24 mouse cellular contexts compared by ENCODE assay signal in genomic region chr9:110686472-110686871, GRCm38 (mm10). TPM values are rescaled to one million over a fixed set of nuclear protein-coding genes. Genes with fewer than 3 reads are reported as not detected.
DNase-seq lines count a peak whose midpoint lies in the region; ATAC-seq and TF ChIP-seq lines count a peak whose summit lies in the region.
"Had no signal": no experiment of that assay in that cellular context is flagged by ENCODE, and none has a peak within 500 bp of the region (broad histone marks: within the 10 kb centered on the region; RNA-seq: fewer than 3 reads in every experiment).

No protein-coding gene starts in this region.

- 0 out of 2 replicates have a peak overlapping the region, but pooled peaks have one; percentile 30 for H3K27ac ChIP-seq in heart, embryonic 10.5 days
- no peak overlapping the region for H3K27ac ChIP-seq in heart, adult 2 months
- peak overlapping the region; percentile 92; the same call in 1 of the 2 replicates for H3K27ac ChIP-seq in kidney, embryonic 15.5 days
- no peak overlapping the region for H3K27ac ChIP-seq in neural tube, embryonic 13.5 days (replicated peaks)
- H3K27ac ChIP-seq in neural tube, embryonic 15.5 days (replicated peaks): no peak overlapping the region
- H3K27ac ChIP-seq in stomach, postnatal 0 days (replicated peaks): peak overlapping the region; percentile 98
- H3K27ac ChIP-seq: liver, embryonic 13.5 days; midbrain, embryonic 13.5 days had no signal

- TF ChIP-seq EP300 in heart, adult 2 months (IDR thresholded peaks at IDR 0.05; ENCODE audit: insufficient read depth, low read depth, low read length): no peak
- TF ChIP-seq EP300 in stomach, postnatal 0 days (optimal IDR thresholded peaks at IDR 0.05): no peak

- H3K4me2 ChIP-seq in kidney, embryonic 15.5 days: no peak overlapping the region
- no peak overlapping the region for H3K4me2 ChIP-seq in neural tube, embryonic 13.5 days
- H3K4me2 ChIP-seq in neural tube, embryonic 15.5 days: no peak overlapping the region
- no peak overlapping the region for H3K4me2 ChIP-seq in stomach, postnatal 0 days (replicated peaks; ENCODE audit: low read depth)
- H3K4me2 ChIP-seq: embryonic facial prominence, embryonic 15.5 days; intestine, embryonic 15.5 days; liver, embryonic 13.5 days; lung, embryonic 14.5 days; midbrain, embryonic 13.5 days had no signal

- no peak overlapping the region for H3K9ac ChIP-seq in heart, adult 2 months (ENCODE audit: low read depth, low read length)
- H3K9ac ChIP-seq in kidney, embryonic 15.5 days: no peak overlapping the region
- H3K9ac ChIP-seq in neural tube, embryonic 13.5 days: peak overlapping the region; percentile 22; the same call in 1 of the 2 replicates
- no peak overlapping the region for H3K9ac ChIP-seq in neural tube, embryonic 15.5 days (replicated peaks)
- H3K9ac ChIP-seq in stomach, postnatal 0 days (ENCODE audit: low read length): 0 out of 2 replicates have a peak overlapping the region, but pooled peaks have one; percentile 23
- H3K9ac ChIP-seq: embryonic facial prominence, embryonic 15.5 days; intestine, embryonic 15.5 days; liver, embryonic 13.5 days; lung, embryonic 14.5 days; midbrain, embryonic 13.5 days had no signal

- no peaks in the 10 kb centered on the region for H3K9me3 ChIP-seq in heart, embryonic 10.5 days
- no peaks in the 10 kb centered on the region for H3K9me3 ChIP-seq in kidney, embryonic 15.5 days (replicated peaks)
- no peaks in the 10 kb centered on the region for H3K9me3 ChIP-seq in neural tube, embryonic 13.5 days
- no peaks in the 10 kb centered on the region for H3K9me3 ChIP-seq in neural tube, embryonic 15.5 days (replicated peaks)
- no peaks in the 10 kb centered on the region for H3K9me3 ChIP-seq in stomach, postnatal 0 days (ENCODE audit: control insufficient read depth, low read length)
- H3K9me3 ChIP-seq: embryonic facial prominence, embryonic 15.5 days; hindbrain, embryonic 10.5 days; intestine, embryonic 15.5 days; liver, embryonic 13.5 days; midbrain, embryonic 13.5 days had no signal

- H3K79me2 ChIP-seq in heart, adult 2 months (replicated peaks; ENCODE audit: control insufficient read depth, insufficient read depth, low read length): no peaks in the 10 kb centered on the region; the same call in 1 of the 2 replicates

- H3K36me3 ChIP-seq in heart, embryonic 10.5 days: no peaks in the 10 kb centered on the region
- no peaks in the 10 kb centered on the region; the same call in none of the 2 replicates for H3K36me3 ChIP-seq in heart, adult 2 months (ENCODE audit: control insufficient read depth, insufficient read depth, low read length)
- H3K36me3 ChIP-seq in kidney, embryonic 15.5 days: no peaks in the 10 kb centered on the region
- no peaks in the 10 kb centered on the region for H3K36me3 ChIP-seq in neural tube, embryonic 13.5 days
- no peaks in the 10 kb centered on the region for H3K36me3 ChIP-seq in neural tube, embryonic 15.5 days
- no peaks in the 10 kb centered on the region for H3K36me3 ChIP-seq in stomach, postnatal 0 days (ENCODE audit: control insufficient read depth, insufficient read depth, low read length)
- H3K36me3 ChIP-seq: embryonic facial prominence, embryonic 15.5 days; hindbrain, embryonic 10.5 days; intestine, embryonic 15.5 days; liver, embryonic 13.5 days; midbrain, embryonic 13.5 days had no signal

- no peak for TF ChIP-seq CTCF in heart, adult 2 months (IDR thresholded peaks at IDR 0.05)
- TF ChIP-seq CTCF in stomach, postnatal 0 days (IDR thresholded peaks at IDR 0.05; ENCODE audit: low read depth): no peak

- H3K4me1 ChIP-seq in heart, embryonic 10.5 days: peaks cover 65% of the 10 kb centered on the region
- peaks cover 39% of the 10 kb centered on the region for H3K4me1 ChIP-seq in heart, adult 2 months (ENCODE audit: control insufficient read depth, insufficient read depth, low read length)
- H3K4me1 ChIP-seq in kidney, embryonic 15.5 days: peaks cover 66% of the 10 kb centered on the region
- H3K4me1 ChIP-seq in neural tube, embryonic 13.5 days (replicated peaks): peaks cover 57% of the 10 kb centered on the region
- H3K4me1 ChIP-seq in neural tube, embryonic 15.5 days: peaks cover 35% of the 10 kb centered on the region
- H3K4me1 ChIP-seq in stomach, postnatal 0 days (replicated peaks; ENCODE audit: control insufficient read depth, insufficient read depth): peaks cover 2% of the 10 kb centered on the region

- no peak for TF ChIP-seq POLR2A in heart, adult 2 months (IDR thresholded peaks at IDR 0.05; ENCODE audit: insufficient read depth, low read depth, low read length)

- no peak overlapping the region for H3K4me3 ChIP-seq in heart, embryonic 10.5 days
- H3K4me3 ChIP-seq in heart, adult 2 months: no peak overlapping the region
- H3K4me3 ChIP-seq in kidney, embryonic 15.5 days (replicated peaks): no peak overlapping the region
- no peak overlapping the region for H3K4me3 ChIP-seq in neural tube, embryonic 13.5 days
- H3K4me3 ChIP-seq in neural tube, embryonic 15.5 days (replicated peaks): no peak overlapping the region
- no peak overlapping the region for H3K4me3 ChIP-seq in stomach, postnatal 0 days (ENCODE audit: low read depth, low read length)
- H3K4me3 ChIP-seq: embryonic facial prominence, embryonic 15.5 days; hindbrain, embryonic 10.5 days; intestine, embryonic 15.5 days; liver, embryonic 13.5 days; midbrain, embryonic 13.5 days had no signal

- no peaks in the 10 kb centered on the region for H3K27me3 ChIP-seq in heart, embryonic 10.5 days (ENCODE audit: insufficient read depth, poor library complexity, severe bottlenecking)
- H3K27me3 ChIP-seq in heart, adult 2 months (ENCODE audit: control insufficient read depth, insufficient read depth, low read length): no peaks in the 10 kb centered on the region
- H3K27me3 ChIP-seq in kidney, embryonic 15.5 days: no peaks in the 10 kb centered on the region
- H3K27me3 ChIP-seq in neural tube, embryonic 13.5 days: no peaks in the 10 kb centered on the region
- H3K27me3 ChIP-seq in neural tube, embryonic 15.5 days (replicated peaks): no peaks in the 10 kb centered on the region
- H3K27me3 ChIP-seq in stomach, postnatal 0 days (ENCODE audit: control insufficient read depth, insufficient read depth, low read length): no peaks in the 10 kb centered on the region
- H3K27me3 ChIP-seq: embryonic facial prominence, embryonic 15.5 days; intestine, embryonic 15.5 days; liver, embryonic 13.5 days; midbrain, embryonic 13.5 days had no signal

- WGBS in heart, embryonic 10.5 days: 56% methylated on average over 3 of the region's 3 CpGs
- WGBS in heart, adult 2 months: 64% methylated on average over 3 of the region's 3 CpGs
- 47% methylated on average over 3 of the region's 3 CpGs for WGBS in kidney, embryonic 15.5 days
- 60% methylated on average over 3 of the region's 3 CpGs for WGBS in neural tube, embryonic 13.5 days
- WGBS in neural tube, embryonic 15.5 days: 67% methylated on average over 3 of the region's 3 CpGs
- WGBS in stomach, postnatal 0 days: 36% methylated on average over 3 of the region's 3 CpGs

- intact Hi-C loops in heart, adult 2 months (cut with DNase I): no loop called here

- no peak for ATAC-seq in kidney, embryonic 15.5 days (replicated peaks; ENCODE audit: low FRiP score)
- ATAC-seq in neural tube, embryonic 13.5 days (ENCODE audit: low read depth): no peak
- ATAC-seq in neural tube, embryonic 15.5 days (ENCODE audit: low FRiP score): no peak
- ATAC-seq in stomach, postnatal 0 days (ENCODE audit: low FRiP score, low TSS enrichment): no peak
- ATAC-seq: CD4-positive, CD25-positive, alpha-beta regulatory T cell, adult 4 months; forebrain, embryonic 14.5 days; hindbrain, embryonic 16.5 days; midbrain, embryonic 13.5 days had no signal

- DNase-seq in heart, embryonic 10.5 days (ENCODE audit: low spot score): no peak
- DNase-seq in heart, adult 2 months: no peak
- no peak for DNase-seq in kidney, adult 8-10 months
- no peak for DNase-seq in stomach, postnatal 0 days (ENCODE audit: low spot score)
- DNase-seq in right cerebral cortex, adult 18-20 months: no peak
- DNase-seq: adrenal gland, postnatal 25 days; liver, embryonic 13.5 days; lung, embryonic 14.5 days; right cerebral cortex, postnatal 4 days had no signal

RNA-seq across cellular contexts. Expression of gene Ccdc12, which starts 30.2 kb away (rescaled TPM):
- 159 and 189 TPM in 2 replicates for polyA plus RNA-seq in heart, embryonic 10.5 days (2016; fragmentation: Nextera tagmentation; extraction: Ambion mirVana)
- 10 to 100 TPM; 54.1 to 66.1 TPM for total RNA-seq in heart, adult 2 months (2021)
- polyA plus RNA-seq in heart, adult 2 months (2012; rRNA removed): 91.3 and 94.8 TPM in 2 replicates
- 151 and 157 TPM in 2 replicates for polyA plus RNA-seq in kidney, embryonic 15.5 days (2015; fragmentation: Nextera tagmentation; extraction: Ambion mirVana)
- polyA plus RNA-seq in neural tube, embryonic 13.5 days (2015; fragmentation: Nextera tagmentation; extraction: Ambion mirVana): 105 and 118 TPM in 2 replicates
- polyA plus RNA-seq in neural tube, embryonic 15.5 days (2015; fragmentation: Nextera tagmentation; extraction: Ambion mirVana): 96.3 and 112 TPM in 2 replicates
- polyA plus RNA-seq in stomach, postnatal 0 days (2015; fragmentation: Nextera tagmentation; extraction: Ambion mirVana): 139 and 144 TPM in 2 replicates

RNA-seq across cellular contexts. Expression of gene Nbeal2, which starts 32.5 kb away (rescaled TPM):
- polyA plus RNA-seq in heart, embryonic 10.5 days (2016; fragmentation: Nextera tagmentation; extraction: Ambion mirVana): 2.4 and 3.1 TPM in 2 replicates
- 1 to 10 TPM; 7.6 to 8.5 TPM for total RNA-seq in heart, adult 2 months (2021)
- 18.4 and 18.8 TPM in 2 replicates for polyA plus RNA-seq in heart, adult 2 months (2012; rRNA removed)
- polyA plus RNA-seq in kidney, embryonic 15.5 days (2015; fragmentation: Nextera tagmentation; extraction: Ambion mirVana): 3.7 and 5.5 TPM in 2 replicates
- polyA plus RNA-seq in neural tube, embryonic 13.5 days (2015; fragmentation: Nextera tagmentation; extraction: Ambion mirVana): 1.8 and 2.2 TPM in 2 replicates
- polyA plus RNA-seq in neural tube, embryonic 15.5 days (2015; fragmentation: Nextera tagmentation; extraction: Ambion mirVana): 3.1 and 5.9 TPM in 2 replicates
- 5.7 and 6.2 TPM in 2 replicates for polyA plus RNA-seq in stomach, postnatal 0 days (2015; fragmentation: Nextera tagmentation; extraction: Ambion mirVana)

RNA-seq across cellular contexts. Expression of gene Myl3, which starts 55.2 kb away (rescaled TPM):
- polyA plus RNA-seq in heart, embryonic 10.5 days (2016; fragmentation: Nextera tagmentation; extraction: Ambion mirVana): 1,835 and 3,713 TPM in 2 replicates
- total RNA-seq in heart, adult 2 months (2021): over 10,000 TPM in 1 of 2 experiments, 1,000 to 10,000 TPM in 1; 9,326 to 11,139 TPM
- 9,227 and 12,279 TPM in 2 replicates for polyA plus RNA-seq in heart, adult 2 months (2012; rRNA removed)
- 1.8 and 3.9 TPM in 2 replicates for polyA plus RNA-seq in kidney, embryonic 15.5 days (2015; fragmentation: Nextera tagmentation; extraction: Ambion mirVana)
- 1.2 and 3.8 TPM in 2 replicates for polyA plus RNA-seq in neural tube, embryonic 13.5 days (2015; fragmentation: Nextera tagmentation; extraction: Ambion mirVana)
- 1.9 and 4.1 TPM in 2 replicates for polyA plus RNA-seq in neural tube, embryonic 15.5 days (2015; fragmentation: Nextera tagmentation; extraction: Ambion mirVana)
- 0.11 and 0.27 TPM in 2 replicates for polyA plus RNA-seq in stomach, postnatal 0 days (2015; fragmentation: Nextera tagmentation; extraction: Ambion mirVana)
- total RNA-seq: adrenal gland, postnatal 25 days; common myeloid progenitor, adult 5-6 weeks; granulocyte monocyte progenitor cell, adult 5-6 weeks; left cerebral cortex, adult 18-20 months; megakaryocyte, adult 5-6 weeks; monocyte, adult 5-6 weeks had no signal
- polyA plus RNA-seq: CD4-positive, CD25-positive, alpha-beta regulatory T cell, adult 4 months; hindbrain, embryonic 10.5 days; midbrain, embryonic 13.5 days had no signal

Comparison
In these comparisons a context has a peak if more than half of its experiments do, and no peak if none do; other contexts are left out.
1. H3K27ac ChIP-seq: peak in heart, embryonic 10.5 days (single experiment), kidney, embryonic 15.5 days (single experiment) and stomach, postnatal 0 days (single experiment); none in heart, adult 2 months (single experiment), neural tube, embryonic 13.5 days (single experiment) and neural tube, embryonic 15.5 days (single experiment).
2. H3K9ac ChIP-seq: peak in neural tube, embryonic 13.5 days (single experiment) and stomach, postnatal 0 days (single experiment); none in heart, adult 2 months (single experiment), kidney, embryonic 15.5 days (single experiment) and neural tube, embryonic 15.5 days (single experiment).
3. RNA of gene Myl3, which starts 55.2 kb away (polyA plus RNA-seq): 9,227 to 12,279 TPM in heart, adult 2 months and 1,835 to 3,713 TPM in heart, embryonic 10.5 days; 1.9 to 4.1 TPM in neural tube, embryonic 15.5 days, 1.2 to 3.8 TPM in neural tube, embryonic 13.5 days, 1.8 to 3.9 TPM in kidney, embryonic 15.5 days and 0.11 to 0.27 TPM in stomach, postnatal 0 days; every median in the first group is over 100 times any median in the second.